Mouse (Mus musculus) embryonic fibroblast, embryonic 13.5 days (primary cell): Measurements from ENCODE around the gene Nudt16l1.

Experiments
- CTCF ChIP-seq: IDR thresholded peaks from 2 replicates; pipeline ENCODE4 v1.5.1; 2011; ENCODE audit warnings: mild to moderate bottlenecking, control low read depth, low read length, moderate library complexity, borderline replicate concordance; ENCODE audit not compliant: insufficient read depth
- POLR2A ChIP-seq: IDR thresholded peaks from 2 replicates; pipeline ENCODE4 v1.6.1; 2011; ENCODE audit warnings: low read depth, mild to moderate bottlenecking, control low read depth, low read length, moderate library complexity

GRCm38 (mm10) chr16:4956609-4957008 is 18.0 kb downstream of the Nudt16l1 start:
- TF ChIP-seq POLR2A (no peak), CTCF (no peak)
